Mouse (Mus musculus): ENCODE measurements around the gene Abtb2. TPM values are rescaled to one million over a fixed set of nuclear protein-coding genes. Genes with fewer than 3 reads are reported as not detected.
A peak's percentile ranks its signal among the peaks of the same experiment; 100 is the strongest.

Abtb2 gene
- 10 to 100 TPM; 22.9 to 27.5 (median 24.8) TPM for total RNA-seq (2022)

DNA sequence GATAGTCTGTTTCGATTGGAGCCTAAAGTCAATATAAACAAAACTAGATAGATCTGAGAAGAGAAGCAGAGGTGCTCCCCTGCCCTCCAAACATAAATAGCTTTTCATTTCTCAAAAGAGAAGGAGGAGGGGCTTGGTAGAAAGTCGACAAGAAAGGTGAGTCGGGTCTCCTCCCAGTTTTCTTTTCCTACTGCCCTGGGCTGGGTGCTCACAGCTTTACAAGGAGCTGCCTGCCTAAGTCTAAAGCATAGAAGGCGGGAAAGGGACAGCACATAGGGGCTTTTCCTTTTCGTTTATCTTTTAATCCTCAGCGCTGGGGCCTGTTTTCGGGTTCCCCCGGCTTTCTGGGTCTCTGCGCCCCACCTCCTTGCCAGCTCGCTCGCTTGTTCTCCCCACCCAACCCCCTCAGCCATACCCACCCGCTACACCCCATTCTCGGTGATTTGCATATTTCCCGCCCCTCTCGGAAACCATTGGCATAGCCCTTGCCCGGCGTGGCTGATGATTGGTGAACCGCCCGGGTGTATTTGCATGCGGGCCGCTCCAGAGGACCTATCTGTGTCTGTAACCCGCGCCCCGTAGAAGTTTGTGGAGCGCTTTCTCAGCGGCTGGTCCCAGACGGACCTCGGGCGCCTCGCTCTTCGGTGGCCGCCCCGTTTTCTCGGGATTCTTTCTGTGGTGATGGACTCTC is at the start of gene Abtb2:
Gene Abtb2, plus strand, starts transcription at position 579 of the 691 bp plus-strand sequence.
- peak; percentile 96 for DNase-seq (ENCODE audit: low spot score)

DNA sequence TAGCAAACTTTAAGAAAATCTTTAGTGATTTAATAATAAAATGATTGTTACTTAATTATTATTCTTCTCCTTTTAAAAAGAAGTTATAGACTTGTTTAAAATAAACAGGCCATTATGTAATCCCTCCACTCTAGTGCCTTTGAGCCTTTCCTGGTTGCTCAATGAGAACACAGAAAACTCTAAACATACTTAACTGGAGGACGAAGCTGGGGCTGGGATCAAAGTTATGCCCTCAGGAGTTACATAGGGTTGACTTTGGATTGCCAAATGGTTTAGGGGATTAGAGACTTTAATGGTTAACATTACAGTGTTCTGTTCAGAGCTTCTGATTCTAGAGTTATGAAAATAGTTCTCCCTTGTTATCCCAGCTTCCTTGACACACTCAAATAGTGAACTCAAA is 49.6 kb upstream of the Abtb2 start:
- no peak for DNase-seq (ENCODE audit: low spot score)

DNA sequence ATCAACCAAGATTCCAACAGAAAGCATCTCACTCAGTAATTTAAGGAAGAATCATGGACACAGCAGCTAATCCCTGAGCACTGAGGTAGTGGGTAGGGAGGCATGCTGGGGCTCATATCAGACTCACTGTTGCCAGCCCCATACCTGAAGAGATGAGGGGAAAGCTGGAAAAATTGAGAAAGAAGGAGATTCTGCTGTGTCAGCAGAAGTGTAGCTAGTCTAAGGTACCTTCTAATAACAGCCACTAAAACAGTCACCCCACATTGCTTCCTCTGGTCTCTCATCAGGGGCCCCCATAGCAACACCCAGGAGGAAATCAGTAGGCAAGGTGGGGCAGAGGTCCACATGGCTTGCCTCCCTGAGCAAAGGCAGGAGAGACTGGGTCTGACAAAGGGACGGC is 40.5 kb upstream of the Abtb2 start:
- no peak for DNase-seq (ENCODE audit: low spot score)

DNA sequence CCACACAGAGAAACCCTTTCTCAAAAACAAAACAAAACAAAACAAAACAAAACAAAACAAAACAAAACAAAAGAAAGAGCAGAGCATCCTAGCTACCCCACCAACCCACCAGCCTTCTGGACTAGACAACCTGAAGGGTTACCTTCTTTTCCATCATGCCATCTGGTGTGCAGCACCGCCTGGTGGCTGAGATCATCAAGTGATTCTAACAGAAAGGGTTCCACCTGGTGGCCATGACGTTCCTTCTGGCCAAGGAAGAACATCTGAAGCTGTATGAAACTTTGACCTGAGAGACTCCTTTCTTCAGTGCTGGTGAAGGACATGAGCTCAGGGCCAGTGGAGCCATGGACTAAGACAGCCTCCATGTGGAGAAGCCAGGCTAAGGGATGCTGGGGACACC is 19.0 kb upstream of the Abtb2 start:
- DNase-seq (ENCODE audit: low spot score) = peak; percentile 51

DNA sequence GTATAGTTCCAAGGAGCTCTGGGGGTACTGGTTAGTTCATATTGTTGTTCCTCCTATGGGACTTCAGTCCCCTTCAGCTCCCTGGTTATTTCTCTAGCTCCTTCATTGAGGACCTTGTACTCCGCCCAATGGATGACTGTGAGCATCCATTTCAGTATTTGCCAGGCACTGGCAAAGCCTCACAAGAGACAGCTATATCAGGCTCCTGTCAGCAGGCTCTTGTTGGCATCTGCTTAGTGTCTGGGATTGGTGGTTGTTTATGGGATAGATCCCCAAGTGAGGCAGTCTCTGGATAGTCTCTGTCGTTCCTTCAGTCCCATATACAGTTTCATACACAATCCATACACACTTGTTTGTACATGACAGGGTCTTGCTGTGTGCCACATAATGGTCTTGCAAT is 15.8 kb upstream of the Abtb2 start:
- peak; percentile 27 for DNase-seq (ENCODE audit: low spot score)

DNA sequence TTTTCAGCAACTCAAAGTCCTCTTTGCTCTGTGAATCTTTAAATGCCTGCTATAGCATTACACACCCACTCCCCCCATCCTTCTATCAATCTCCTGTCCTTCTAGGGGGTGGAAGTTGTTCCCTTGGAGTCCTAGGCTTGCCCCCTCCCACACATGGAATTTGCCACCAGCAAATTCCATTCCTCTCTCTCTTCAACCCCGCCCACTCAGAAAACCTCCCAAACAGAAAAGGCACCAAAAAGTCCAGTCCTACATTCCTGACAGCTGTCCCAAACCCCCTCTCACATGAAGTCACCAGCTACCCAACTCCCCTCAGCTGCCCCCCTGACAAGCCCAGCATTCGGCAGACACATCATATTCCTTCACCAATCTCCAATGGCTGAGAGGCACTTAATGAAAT is 12.1 kb upstream of the Abtb2 start:
- no peak for DNase-seq (ENCODE audit: low spot score)

DNA sequence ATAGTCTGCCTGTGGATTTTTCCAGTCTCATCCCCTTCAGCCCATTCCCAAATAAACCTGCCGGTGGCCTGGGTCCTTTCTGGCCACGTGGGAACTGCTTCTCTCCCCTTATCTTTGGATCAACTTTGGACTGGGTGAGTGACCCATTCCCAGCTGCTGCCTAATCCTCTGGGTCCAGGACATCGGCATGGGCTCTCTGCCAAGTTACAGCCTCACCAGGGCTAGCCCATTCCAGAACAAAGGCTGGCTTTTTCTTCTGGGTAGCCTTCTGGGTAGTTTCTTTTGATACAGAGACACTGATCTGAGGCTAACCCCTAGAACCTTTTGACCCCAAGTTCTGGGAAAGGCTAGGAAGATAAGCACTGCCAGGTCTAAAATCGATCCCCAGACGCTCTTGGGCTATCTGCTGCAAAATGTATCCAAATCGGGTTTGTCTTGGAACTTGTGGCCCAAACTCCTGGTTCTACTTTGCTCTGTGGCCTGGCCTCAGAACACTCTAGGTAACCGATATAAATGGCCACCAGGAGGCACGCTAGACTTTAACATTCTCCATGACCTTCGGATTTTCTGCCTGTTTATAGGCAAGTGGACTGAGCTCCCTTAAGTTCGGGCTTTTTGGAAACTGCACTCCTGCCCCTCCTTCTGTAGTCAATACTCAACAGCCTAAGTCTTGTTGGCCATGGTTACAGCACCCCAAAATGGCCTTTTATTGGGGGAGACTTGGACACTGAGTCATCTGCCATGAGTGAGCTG is 9.8 kb upstream of the Abtb2 start:
- DNase-seq (ENCODE audit: low spot score) = peak; percentile 12

DNA sequence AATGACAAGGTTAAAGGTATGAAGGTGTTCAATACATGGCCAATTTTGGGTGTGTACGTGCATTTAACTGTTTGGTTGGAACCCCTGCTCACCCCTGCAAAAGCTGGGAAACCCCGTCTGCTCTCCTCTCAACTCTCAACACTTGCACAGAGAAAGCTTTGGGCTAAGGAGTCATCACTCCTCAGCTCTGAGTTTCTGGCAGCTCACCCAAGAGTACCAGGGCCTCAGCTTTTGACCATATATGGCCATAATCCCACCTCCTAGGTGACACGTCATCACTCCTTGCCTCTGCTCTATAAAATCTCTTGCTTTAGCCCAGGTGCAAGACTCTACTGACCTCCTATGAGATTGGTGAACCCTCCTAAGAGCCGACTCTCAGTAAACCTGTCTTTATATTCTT is 5.2 kb upstream of the Abtb2 start:
- DNase-seq (ENCODE audit: low spot score) = no peak

DNA sequence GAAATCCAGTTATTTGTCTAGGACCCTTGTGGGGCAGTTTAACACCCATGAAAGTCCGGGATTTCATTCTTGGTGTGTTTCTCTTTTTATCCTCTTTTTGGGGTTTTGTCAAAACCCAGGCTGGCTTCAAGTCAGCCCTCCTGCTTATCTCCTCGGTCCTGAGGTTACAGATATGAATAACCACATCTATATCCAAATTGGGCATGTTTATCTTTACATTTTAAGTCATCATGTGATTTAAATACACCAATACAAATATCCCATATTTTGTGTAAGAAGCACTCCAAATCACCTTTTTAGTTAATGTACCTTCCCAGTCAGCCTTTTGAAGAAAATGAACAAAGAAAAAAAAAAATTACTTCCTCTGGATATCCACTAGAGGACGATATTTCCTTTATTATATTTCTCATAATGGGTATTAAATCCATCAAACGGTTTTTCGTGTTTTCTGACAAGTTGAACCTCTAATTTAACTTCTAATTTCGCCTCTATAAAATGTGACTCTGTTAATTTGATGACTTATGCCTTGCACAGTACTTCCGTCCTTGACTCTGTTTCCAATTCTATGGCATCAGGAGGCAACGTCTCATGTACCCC is 1.6 kb upstream of the Abtb2 start:
- no peak for DNase-seq (ENCODE audit: low spot score)

DNA sequence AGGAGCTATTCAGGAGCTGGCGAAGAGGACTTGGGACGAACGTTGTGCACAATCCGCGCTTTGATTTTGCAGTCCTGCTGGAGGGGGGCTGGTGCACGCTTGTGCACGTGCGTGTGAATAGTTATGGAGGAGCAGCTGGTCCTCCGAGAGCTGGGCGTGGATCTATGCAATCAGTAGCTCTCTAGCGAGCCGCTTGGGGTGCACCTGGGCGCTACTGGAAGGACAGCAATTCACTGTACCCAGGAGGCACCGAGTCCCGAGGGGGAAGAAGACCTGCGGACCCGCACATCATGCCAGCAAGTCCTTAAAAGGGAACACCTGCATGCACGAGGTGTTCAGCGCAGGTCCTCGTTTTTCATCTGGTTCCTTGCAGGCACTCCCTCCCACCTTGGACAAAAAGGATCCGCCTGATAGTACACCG is 929 bp upstream of the Abtb2 start:
- DNase-seq (ENCODE audit: low spot score) = no peak

DNA sequence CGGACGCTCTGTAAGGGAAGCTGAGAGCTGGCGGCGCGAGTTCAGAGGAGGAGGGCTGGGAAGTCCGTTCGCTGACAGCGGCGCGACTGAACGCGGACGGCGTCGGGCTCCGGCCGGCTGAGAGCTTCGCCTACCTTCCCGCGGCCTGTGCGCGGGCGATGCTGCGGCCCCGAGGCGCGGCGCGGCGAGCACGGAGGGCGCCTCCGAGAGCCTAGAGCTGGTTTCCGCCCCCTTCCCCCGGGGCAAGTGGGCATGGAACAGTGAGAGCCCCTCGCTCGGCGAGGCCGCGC is 258 bp downstream of the Abtb2 start:
- no peak for DNase-seq (ENCODE audit: low spot score)

DNA sequence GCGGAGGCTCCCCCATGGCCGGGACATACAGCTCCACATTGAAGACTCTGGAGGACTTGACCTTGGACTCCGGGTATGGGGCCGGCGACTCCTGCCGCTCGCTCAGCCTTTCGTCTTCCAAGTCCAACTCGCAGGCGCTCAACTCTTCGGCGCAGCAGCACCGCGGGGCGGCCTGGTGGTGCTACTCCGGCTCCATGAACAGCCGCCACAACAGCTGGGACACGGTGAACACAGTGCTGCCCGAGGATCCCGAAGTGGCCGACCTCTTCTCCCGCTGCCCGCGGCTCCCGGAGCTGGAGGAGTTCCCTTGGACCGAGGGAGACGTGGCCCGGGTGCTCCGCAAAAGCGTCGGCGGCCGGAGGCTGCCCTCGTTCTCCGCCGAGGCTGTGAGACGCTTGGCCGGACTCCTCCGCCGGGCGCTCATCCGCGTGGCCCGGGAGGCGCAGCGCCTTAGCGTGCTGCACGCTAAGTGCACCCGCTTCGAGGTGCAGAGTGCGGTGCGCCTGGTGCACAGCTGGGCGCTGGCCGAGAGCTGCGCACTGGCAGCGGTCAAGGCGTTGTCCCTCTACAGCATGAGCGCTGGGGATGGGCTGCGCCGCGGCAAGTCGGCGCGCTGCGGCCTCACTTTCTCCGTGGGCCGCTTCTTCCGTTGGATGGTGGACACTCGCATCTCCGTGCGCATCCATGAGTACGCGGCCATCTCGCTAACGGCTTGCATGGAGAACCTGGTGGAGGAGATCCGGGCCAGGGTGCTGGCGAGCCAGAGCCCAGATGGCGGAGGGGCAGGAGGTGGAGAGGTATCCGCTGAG is 807 bp downstream of the Abtb2 start:
- DNase-seq (ENCODE audit: low spot score) = peak; percentile 34

DNA sequence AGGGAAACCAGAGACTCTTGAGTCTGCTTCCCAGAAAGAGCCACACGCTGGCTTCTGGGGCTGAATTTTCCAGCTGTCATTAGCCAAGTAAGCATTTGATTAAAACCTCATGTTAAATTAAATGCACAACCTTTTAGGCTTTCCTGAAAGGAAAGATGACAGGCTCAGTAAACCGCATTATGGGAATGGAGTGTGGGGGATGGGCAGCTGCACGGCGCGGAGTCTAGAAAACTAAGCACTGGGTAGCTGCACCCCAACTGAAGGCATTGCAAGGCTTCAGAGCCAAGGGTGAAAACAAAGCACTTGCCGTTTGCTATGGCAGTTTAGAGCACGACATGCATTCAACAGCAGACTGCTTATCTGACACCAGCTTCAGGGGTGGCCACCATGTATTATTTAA is 2.1 kb downstream of the Abtb2 start:
- no peak for DNase-seq (ENCODE audit: low spot score)

DNA sequence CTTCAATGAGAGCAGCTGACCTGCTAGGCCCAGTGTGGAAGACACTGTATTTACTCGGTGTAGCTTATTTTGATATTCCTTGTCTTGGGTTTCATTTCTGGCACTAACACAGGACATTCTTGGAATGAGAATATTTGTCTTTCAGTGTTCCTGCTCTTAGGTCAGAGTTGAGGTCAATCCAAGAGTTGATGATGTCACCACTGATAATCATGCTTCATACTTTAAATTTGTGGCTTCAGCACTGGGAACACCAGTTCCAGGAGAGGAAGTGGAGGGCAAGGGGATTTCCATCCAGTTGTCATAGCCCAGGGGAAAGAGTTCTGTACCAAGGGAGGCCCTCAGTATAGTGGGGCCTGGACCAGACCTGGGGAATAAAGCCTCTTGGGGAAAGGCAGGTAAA is 3.6 kb downstream of the Abtb2 start:
- peak; percentile 44 for DNase-seq (ENCODE audit: low spot score)

DNA sequence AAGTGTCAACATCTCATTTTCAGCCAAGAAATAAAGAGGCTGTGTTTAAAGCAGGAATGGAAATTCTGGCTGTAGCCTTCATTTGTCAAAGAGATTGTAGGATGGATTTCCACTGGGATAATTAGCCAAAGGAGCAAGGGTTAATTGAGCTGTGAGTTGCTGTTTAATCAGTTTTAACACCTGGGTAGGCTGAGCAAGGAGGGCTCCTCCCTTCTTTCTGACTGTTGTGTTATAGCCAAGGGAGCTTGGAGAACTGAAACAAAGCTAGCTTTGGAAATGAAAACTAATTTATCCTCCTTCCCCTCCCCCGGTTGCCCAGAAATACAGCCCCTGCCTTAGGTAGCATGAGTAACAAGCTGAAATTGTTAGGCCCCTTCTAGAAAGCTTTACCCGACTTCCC is 6.2 kb downstream of the Abtb2 start:
- DNase-seq (ENCODE audit: low spot score) = no peak

DNA sequence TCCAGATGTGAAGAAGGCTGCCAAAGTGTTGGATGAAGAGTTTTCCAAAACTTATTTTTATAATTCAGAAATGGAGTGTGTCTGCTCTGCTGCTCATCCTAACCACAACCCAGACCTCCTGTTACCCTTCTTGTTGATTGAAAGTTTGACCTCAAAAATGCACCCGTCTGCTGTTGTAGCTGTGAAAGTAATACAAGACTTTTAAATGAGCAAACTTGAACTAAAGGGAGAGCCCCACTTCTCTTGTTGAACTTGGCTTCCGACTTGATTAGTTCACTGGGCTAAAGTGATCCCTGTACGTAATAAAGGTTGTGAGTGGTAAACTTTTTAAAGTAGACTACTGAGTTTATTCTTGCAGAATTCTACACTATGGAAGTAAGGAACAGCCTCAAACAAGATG is 10.3 kb downstream of the Abtb2 start:
- no peak for DNase-seq (ENCODE audit: low spot score)

DNA sequence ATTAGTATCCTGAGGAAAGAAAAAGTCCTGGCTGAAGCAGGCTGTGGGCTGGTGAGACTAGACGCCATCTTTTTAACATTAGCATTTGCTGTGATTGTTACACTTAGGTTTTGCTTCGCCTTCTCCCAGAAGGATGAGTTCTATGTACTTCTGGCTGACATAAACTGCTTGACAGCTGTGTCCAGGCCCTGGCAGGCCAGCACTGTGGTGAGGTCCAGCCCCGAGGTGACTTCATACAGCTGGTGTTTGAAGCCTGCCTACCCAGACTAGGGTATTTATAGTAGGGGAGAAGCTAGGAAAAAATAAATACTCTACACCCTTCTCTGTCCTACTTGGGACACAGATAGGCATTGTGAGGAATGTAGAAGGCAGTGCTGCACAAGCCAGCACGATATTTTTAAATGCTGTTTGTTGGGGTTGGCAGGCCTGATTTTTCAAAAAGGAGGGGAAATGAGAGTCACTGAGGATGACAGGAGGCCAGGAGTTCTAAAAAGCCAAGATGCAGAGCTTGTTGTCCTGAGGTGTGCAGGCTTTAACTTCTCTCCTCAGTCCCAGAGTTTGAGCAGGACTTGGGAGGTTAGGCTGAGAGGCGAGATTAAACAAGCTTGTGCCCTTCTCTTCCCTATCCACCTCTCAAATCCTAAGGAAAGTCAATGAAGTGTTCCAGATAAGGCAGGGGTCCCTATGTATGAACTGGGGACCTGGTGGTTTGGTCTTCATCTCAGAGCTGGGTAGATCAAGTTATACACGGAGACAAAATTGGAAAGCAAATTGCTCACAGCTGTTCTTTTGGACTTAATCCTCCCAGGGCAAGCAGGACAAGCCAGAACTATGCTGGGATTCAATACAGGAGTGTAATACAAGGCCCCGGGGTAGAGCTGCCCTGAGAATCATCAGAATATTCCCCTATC is 11.9 kb downstream of the Abtb2 start:
- peak; percentile 77 for DNase-seq (ENCODE audit: low spot score)

DNA sequence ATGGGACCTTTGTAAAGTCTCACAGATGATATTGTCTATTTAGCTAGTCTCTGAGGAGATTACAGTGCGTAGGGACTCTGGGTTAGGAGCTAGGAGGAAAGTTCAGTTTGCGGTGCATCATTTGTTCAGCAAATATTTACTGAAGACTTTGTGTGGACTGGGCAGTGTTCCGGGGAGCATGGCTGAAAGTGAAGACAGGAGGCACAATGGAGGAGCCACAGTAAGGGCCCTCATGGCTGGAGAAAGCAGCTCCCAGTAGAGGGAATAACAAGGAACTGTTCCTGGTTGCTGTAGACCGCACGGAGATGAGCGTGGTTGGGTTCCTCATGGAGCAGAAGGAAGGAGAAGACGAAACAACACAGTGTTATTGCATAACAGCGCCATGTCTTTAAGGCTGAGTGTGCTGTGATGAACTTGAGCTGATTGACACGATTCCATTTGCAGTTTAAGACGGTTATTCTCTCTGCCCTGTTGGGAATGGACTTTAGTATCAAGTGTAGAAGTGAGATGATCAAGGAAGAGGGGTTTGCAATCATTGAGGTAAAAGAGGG is 12.6 kb downstream of the Abtb2 start:
- DNase-seq (ENCODE audit: low spot score) = no peak

DNA sequence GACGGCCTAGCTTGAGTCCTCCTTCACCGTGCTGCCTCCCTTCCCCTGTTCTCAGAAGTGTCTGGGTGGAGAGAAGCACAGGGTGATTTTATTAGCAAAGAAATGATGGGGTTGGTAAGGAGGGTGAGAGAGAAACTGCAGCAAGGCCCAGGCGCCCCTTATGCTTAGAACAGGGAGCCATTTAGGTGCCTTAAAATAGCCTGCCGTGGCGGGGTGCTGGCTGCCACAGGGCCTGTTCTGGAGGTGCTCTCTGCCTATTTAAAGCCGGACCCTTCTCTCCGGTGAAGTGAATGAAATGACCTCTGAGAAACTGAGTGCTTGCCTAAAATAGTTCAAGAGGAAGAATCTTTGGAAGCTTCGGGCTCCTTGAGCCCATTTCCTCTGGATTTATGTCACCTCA is 14.6 kb downstream of the Abtb2 start:
- DNase-seq (ENCODE audit: low spot score) = no peak

DNA sequence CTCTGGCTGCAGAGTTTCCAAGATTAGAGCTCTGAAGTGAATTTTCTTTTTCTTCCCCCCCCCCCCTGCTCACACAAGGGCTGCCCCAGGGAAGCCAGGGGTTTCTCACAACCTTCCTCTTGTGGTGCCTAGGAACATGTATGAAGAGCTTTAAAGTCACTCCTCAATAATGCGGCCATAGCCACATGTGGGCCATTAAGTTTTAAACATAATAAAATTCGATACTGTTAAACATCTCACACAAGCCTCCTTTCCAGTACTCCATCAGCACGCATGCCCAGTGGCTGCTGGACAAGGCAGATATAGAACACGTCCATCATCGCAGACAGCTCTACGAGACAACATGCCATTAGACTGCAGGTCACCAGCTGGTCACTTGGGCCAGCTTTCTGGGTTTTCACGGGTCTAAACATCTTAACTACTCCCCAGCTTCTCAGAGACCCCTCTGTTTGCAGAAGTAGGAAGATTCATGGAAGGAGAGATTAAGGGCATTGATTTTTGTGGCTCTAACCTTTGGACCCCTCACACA is 15.3 kb downstream of the Abtb2 start:
- DNase-seq (ENCODE audit: low spot score) = no peak

DNA sequence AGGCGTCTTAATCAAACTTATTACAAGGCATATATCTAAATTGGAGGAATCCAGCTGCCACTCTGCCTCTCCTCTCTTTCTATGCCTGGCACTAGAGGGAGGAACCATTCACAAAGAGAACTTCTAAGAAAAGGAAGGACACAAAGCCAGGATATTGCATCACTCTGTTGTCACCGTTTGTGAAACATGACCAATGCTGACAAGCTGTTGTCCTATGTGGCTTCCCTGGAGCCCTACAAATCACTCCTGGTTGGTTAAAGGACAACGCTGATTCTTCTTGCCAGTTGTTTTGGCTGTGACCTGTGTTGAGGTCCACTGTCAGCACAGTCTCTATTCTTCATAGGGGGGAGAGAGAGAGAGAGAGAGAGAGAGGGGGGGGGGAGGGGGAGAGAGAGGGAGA is 17.2 kb downstream of the Abtb2 start:
- DNase-seq (ENCODE audit: low spot score) = no peak

All from heart, adult 8-10 months (tissue).